Mouse (Mus musculus): Measurements from ENCODE around the gene Afmid.

DNA sequence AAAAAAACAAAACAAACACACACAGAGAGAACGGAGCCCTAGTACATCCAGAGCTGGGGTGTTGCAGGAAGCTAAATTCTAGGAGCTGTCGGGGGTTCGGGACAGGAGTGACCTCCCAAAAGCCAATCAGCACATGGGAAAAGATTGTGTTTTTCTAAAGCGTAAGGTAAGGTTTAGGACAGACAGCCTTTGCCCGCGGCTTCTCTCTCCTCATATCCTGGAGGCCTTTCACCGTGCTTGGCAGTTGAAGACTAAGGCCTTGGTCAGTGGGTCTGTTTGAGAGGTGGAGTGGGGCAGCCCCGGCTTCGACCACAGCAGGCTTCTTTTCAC is 43.1 kb upstream of the Afmid start:
- no peak for TF ChIP-seq CTCF (IDR thresholded peaks at IDR 0.05; ENCODE audit: extremely low read depth, insufficient read length, insufficient replicate concordance, low read depth, low read length)
- TF ChIP-seq POLR2A (IDR thresholded peaks at IDR 0.05; ENCODE audit: low read depth, low read length) = 0 out of 2 replicates have a peak, but pooled peaks have one; percentile 13
